Mouse (Mus musculus) E14TG2a.4 (cell line): Measurements from ENCODE around the gene Flnb.

ENCODE experiments used
- CTCF ChIP-seq: conservative IDR thresholded peaks from 2 replicates; pipeline ENCODE4 v1.5.1; 2014; ENCODE audit warnings: low read length
- NANOG ChIP-seq: IDR thresholded peaks from 2 replicates; pipeline ENCODE4 v1.6.1; 2014; ENCODE audit warnings: borderline replicate concordance, low read length, mixed read lengths
- POU5F1 ChIP-seq: IDR thresholded peaks from 2 replicates; pipeline ENCODE4 v1.6.1; 2014; ENCODE audit warnings: low read length, borderline replicate concordance

GRCm38 (mm10) chr14:7928362-7928761, 110.6 kb downstream of the Flnb start:
- no peak for TF ChIP-seq CTCF
- no peak for TF ChIP-seq NANOG
- no peak for TF ChIP-seq POU5F1
